Mouse (Mus musculus) heart, adult 2 months (tissue): Measurements from ENCODE around the gene Mark4.

Experiments
- CTCF ChIP-seq: fragments of 200-600 bp; IDR thresholded peaks from 2 replicates; pipeline ENCODE4 v1.8.1; 2022; ENCODE audit warnings: antibody characterized with exemption, mild to moderate bottlenecking, moderate library complexity
- EP300 ChIP-seq: fragments of 200-500 bp; IDR thresholded peaks from 2 replicates; pipeline ENCODE4 v1.6.1; 2011; ENCODE audit warnings: low read depth, low read length, control low read depth; ENCODE audit not compliant: insufficient read depth
- POLR2A ChIP-seq: fragments of 200-500 bp; IDR thresholded peaks from 2 replicates; pipeline ENCODE4 v1.6.1; 2011; ENCODE audit warnings: mild to moderate bottlenecking, low read depth, low read length, control low read depth; ENCODE audit not compliant: insufficient read depth

GRCm38 (mm10) chr7:19470308-19470707 lies 11.7 kb upstream of the Mark4 start:
- no peak for TF ChIP-seq CTCF
- TF ChIP-seq POLR2A = no peak
- no peak for TF ChIP-seq EP300
